Mouse (Mus musculus) bone marrow macrophage, adult 2 months (primary cell): ENCODE measurements around the gene Moap1.

Source experiments
- CTCF ChIP-seq: IDR thresholded peaks from 2 replicates; pipeline ENCODE4 v1.5.1; 2012; ENCODE audit warnings: low read depth, mild to moderate bottlenecking, low read length, moderate library complexity
- POLR2A ChIP-seq: IDR thresholded peaks from 2 replicates; pipeline ENCODE4 v1.6.1; 2012; ENCODE audit warnings: mild to moderate bottlenecking, low read depth, low read length, borderline replicate concordance

- TF ChIP-seq POLR2A (no peak), CTCF (no peak)
These were observed 349 bp downstream of the Moap1 start for GRCm38 (mm10) chr12:102743036-102743588.
